Mouse (Mus musculus) erythroblast, embryonic 14.5 days (primary cell): ENCODE measurements around the gene 4921507P07Rik.

Source experiments
- GATA1 ChIP-seq: IDR thresholded peaks from 2 replicates; pipeline ENCODE4 v1.6.1; 2012; ENCODE audit warnings: low read length, inconsistent platforms, mixed read lengths
- TAL1 ChIP-seq: IDR thresholded peaks from 3 replicates; pipeline ENCODE4 v1.6.1; 2012; ENCODE audit warnings: low read length, inconsistent platforms, mixed read lengths

DNA sequence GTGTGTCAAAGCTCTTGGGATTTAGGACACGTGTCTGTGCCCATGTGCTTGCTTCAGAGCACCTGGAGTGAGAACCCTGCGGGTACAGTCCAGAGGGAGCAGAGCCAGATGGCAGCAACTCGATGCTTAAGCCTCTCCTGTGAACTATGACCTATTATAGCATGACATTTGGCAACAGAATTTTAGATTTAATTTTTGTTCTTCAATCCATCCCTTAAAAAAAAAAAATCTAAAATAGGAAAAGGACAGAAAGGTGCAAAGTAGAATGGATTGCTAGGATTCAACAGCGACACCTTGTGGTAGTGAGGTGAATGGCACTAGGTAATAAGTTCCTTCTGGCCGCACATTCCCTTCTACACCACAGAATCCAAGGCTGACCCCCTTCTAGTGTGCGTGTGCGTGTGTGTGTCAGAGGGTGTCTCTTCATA, 69.8 kb downstream of the 4921507P07Rik start:
- TF ChIP-seq GATA1: no peak
- no peak for TF ChIP-seq TAL1
